Mouse (Mus musculus) left cerebral cortex, postnatal 25 days (tissue): ENCODE measurements at regions not wholly inside any gene's neighbourhood (a gene's known extent, or its start where the extent isn't known, plus 50 kb on each side); places are given as distances from the start of the nearest gene placed in this dataset.
"Not testable (repeated sequence)": the region's sequence is repeated elsewhere in the genome, so short reads cannot be mapped to it uniquely, and the experiment has no call there.

Source experiments
- DNase-seq, 2 experiments: peaks; one replicate each; pipeline ENCODE4 v3.0.0; 2022; ENCODE audit warnings: low spot score in 2 of 2, mixed read lengths in 1 of 2
- intact Hi-C: fragments of 180-260 bp; cut with DNase I; formaldehyde crosslinking; loops from one replicate; pipeline ENCODE4 v1.15.1; 2025

GRCm38 (mm10) chr3:36387431-36387830 lies 88.3 kb downstream of the Anxa5 start:
- no peak for DNase-seq
- intact Hi-C loops = loop anchor here (10.0 kb wide), 1 partner anchor 107 kb away; no protein-coding TSS in a partner anchor

GRCm38 (mm10) chr3:36383438-36383945 lies 92.2 kb downstream of the Anxa5 start:
- intact Hi-C loops = loop anchor here (5.0 to 10.0 kb wide), 3 partner anchors 41 to 166 kb away; no protein-coding TSS in a partner anchor
- no peak for DNase-seq

GRCm38 (mm10) chr3:36381621-36382193 lies 94.0 kb downstream of the Anxa5 start:
- DNase-seq = peak; percentile 47 to 83
- intact Hi-C loops = loop anchor here (1.0 to 10.0 kb wide), 4 partner anchors 39 to 178 kb away; no protein-coding TSS in a partner anchor

- intact Hi-C loops = no loop called here
- DNase-seq = peak in 1 of 2 experiments; percentile 60
These were observed 100.0 kb downstream of the Anxa5 start for GRCm38 (mm10) chr3:36375722-36376121.

GRCm38 (mm10) chr3:36374939-36375338 lies 100.8 kb downstream of the Anxa5 start:
- intact Hi-C loops = no loop called here
- DNase-seq = no peak

GRCm38 (mm10) chr3:36360933-36361332 lies 114.8 kb downstream of the Anxa5 start:
- no peak for DNase-seq
- intact Hi-C loops = no loop called here

GRCm38 (mm10) chr3:36354201-36354600 lies 121.5 kb downstream of the Anxa5 start:
- intact Hi-C loops, DNase-seq: not testable (repeated sequence)

GRCm38 (mm10) chr3:36352032-36352742 lies 123.5 kb downstream of the Anxa5 start:
- intact Hi-C loops = no loop called here
- DNase-seq = peak in 1 of 2 experiments; percentile 23

- intact Hi-C loops = no loop called here
- no peak for DNase-seq
These were observed 126.6 kb downstream of the Anxa5 start for GRCm38 (mm10) chr3:36349073-36349472.

GRCm38 (mm10) chr3:36340889-36341533 lies 118.9 kb upstream of the Qrfpr start:
- intact Hi-C loops = loop anchor here (5.0 kb wide), 1 partner anchor 41 kb away; no protein-coding TSS in a partner anchor
- peak; percentile 70 to 94 for DNase-seq

GRCm38 (mm10) chr3:36339656-36340055 lies 117.5 kb upstream of the Qrfpr start:
- intact Hi-C loops = loop anchor here (5.0 kb wide), 1 partner anchor 43 kb away; no protein-coding TSS in a partner anchor
- DNase-seq = no peak

- no peak for DNase-seq
- intact Hi-C loops = no loop called here
These were observed 112.2 kb upstream of the Qrfpr start for GRCm38 (mm10) chr3:36334279-36334678.

- peak in 1 of 2 experiments; percentile 24 for DNase-seq
- intact Hi-C loops = no loop called here
These were observed 109.9 kb upstream of the Qrfpr start for GRCm38 (mm10) chr3:36332016-36332415.

GRCm38 (mm10) chr3:36330656-36331055 lies 108.5 kb upstream of the Qrfpr start:
- intact Hi-C loops = no loop called here
- DNase-seq = no peak

- intact Hi-C loops = no loop called here
- no peak for DNase-seq
These were observed 107.5 kb upstream of the Qrfpr start for GRCm38 (mm10) chr3:36329631-36330030.

GRCm38 (mm10) chr3:36328927-36329326 lies 106.8 kb upstream of the Qrfpr start:
- intact Hi-C loops = no loop called here
- no peak for DNase-seq

GRCm38 (mm10) chr3:36318635-36319034 lies 96.5 kb upstream of the Qrfpr start:
- intact Hi-C loops = no loop called here

GRCm38 (mm10) chr3:36311337-36311736 lies 89.2 kb upstream of the Qrfpr start:
- intact Hi-C loops = no loop called here
- no peak for DNase-seq

More at GRCm38 (mm10) chr3:36318635-36319034, 96.5 kb upstream of the Qrfpr start:
- no peak for DNase-seq

GRCm38 (mm10) chr3:36310642-36311267 lies 88.6 kb upstream of the Qrfpr start:
- DNase-seq = no peak
- intact Hi-C loops = no loop called here

- intact Hi-C loops = no loop called here
- no peak for DNase-seq
These were observed 74.7 kb upstream of the Qrfpr start for GRCm38 (mm10) chr3:36296792-36297191.
